Mouse (Mus musculus): ENCODE data around the gene Grin2b.

The Grin2b gene

GRCm38 (mm10) chr6:136105221-136105620 lies 68.1 kb downstream of the Grin2b start:
- no peak for DNase-seq (ENCODE audit: low read depth in 2 of 2, low spot score in 2 of 2)

GRCm38 (mm10) chr6:136100241-136100640 lies 73.1 kb downstream of the Grin2b start:
- DNase-seq (ENCODE audit: low read depth in 2 of 2, low spot score in 2 of 2): no peak

GRCm38 (mm10) chr6:136096269-136096668 lies 77.0 kb downstream of the Grin2b start:
- DNase-seq (ENCODE audit: low read depth in 2 of 2, low spot score in 2 of 2): no peak

GRCm38 (mm10) chr6:136079991-136080734 lies 93.1 kb downstream of the Grin2b start:
- no peak for DNase-seq (ENCODE audit: low read depth in 2 of 2, low spot score in 2 of 2)

- DNase-seq (ENCODE audit: low read depth in 2 of 2, low spot score in 2 of 2): no peak
Measured at GRCm38 (mm10) chr6:136072326-136073054, 100.8 kb downstream of the Grin2b start.

GRCm38 (mm10) chr6:136070101-136070500 lies 103.2 kb downstream of the Grin2b start:
- DNase-seq (ENCODE audit: low read depth in 2 of 2, low spot score in 2 of 2): no peak

DNA sequence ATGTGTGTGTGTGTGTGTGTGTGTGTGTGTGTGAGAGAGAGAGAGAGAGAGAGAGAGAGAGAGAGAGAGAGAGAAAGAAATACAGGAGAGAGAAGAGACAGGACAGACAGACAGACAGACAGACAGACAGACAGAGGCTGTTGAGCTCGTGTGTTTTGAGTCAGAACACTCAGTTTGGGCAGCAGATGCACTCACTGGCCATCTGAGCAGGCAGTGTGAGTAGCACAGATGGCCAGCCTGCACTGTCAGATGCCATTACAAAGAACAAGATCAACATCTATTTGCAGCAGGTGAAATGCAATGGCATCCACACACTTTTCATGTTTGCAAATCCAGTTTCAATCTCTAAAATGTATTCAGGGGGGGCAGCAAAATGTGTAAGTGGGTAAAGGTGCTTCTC lies 120.0 kb downstream of the Grin2b start:
- DNase-seq (ENCODE audit: low read depth in 2 of 2, low spot score in 2 of 2): no peak

GRCm38 (mm10) chr6:136050346-136050745 lies 123.0 kb downstream of the Grin2b start:
- no peak for DNase-seq (ENCODE audit: low read depth in 2 of 2, low spot score in 2 of 2)

DNA sequence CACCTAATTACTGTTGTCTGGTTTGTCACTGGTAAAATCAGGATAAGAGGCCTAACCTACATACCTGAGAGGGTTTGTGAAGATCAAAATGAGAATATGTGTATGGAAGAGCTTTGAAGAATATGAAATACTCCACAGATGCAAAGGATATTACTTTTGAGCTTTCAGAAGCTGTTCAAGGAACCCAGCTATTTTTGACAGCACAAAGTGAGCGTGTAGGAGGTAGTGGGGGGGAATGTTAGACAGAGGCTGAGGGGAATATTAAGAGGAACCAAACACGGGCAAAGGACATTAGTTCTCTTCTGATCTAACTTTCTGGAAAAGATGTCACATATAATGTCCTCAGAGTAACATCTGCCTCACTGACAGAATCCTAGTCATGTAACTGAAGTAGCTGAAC lies 125.2 kb downstream of the Grin2b start:
- DNase-seq (ENCODE audit: low read depth in 2 of 2, low spot score in 2 of 2): no peak

- DNase-seq (ENCODE audit: low read depth in 2 of 2, low spot score in 2 of 2): no peak
Measured at GRCm38 (mm10) chr6:136046091-136046490, 127.2 kb downstream of the Grin2b start.

GRCm38 (mm10) chr6:136044461-136044860 lies 128.8 kb downstream of the Grin2b start:
- DNase-seq (ENCODE audit: low read depth in 2 of 2, low spot score in 2 of 2): no peak

- no peak for DNase-seq (ENCODE audit: low read depth in 2 of 2, low spot score in 2 of 2)
Measured at GRCm38 (mm10) chr6:136042375-136042774, 130.9 kb downstream of the Grin2b start.

GRCm38 (mm10) chr6:136041821-136042220 lies 131.5 kb downstream of the Grin2b start:
- no peak for DNase-seq (ENCODE audit: low read depth in 2 of 2, low spot score in 2 of 2)

GRCm38 (mm10) chr6:136040931-136041330 lies 132.4 kb downstream of the Grin2b start:
- DNase-seq (ENCODE audit: low read depth in 2 of 2, low spot score in 2 of 2): no peak

DNA sequence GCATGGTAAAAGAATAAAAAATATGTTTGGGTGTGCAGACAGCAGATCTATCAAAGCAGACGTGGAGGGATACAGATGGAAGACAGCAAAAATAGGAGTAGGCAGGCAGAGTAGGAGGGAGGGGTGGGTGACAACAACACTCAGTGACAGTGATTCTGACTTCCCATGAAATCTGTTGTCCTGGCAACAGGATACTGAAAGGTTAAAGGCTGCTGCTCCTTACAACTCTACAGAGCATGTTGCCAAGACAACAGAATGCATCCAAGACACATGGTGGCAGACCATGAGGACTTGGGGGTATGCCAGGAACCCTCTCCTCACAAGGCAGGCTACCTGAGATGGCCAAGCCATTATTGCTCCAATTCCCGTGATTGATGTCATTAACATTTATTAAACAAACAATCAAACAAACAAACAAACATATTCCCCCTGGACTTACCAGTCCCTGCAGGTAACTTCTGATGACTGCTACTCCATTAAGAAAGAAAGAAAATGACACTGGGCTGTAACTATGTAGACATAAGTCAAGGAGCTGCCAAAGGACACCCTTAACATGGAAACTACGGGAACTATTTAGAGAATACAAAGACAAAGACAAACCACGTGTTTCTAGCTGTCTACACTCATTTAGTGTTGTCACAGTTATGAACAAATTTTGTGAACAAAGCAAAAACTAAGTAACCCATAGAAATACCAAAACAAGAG lies 143.9 kb downstream of the Grin2b start:
- no peak for DNase-seq (ENCODE audit: low read depth in 2 of 2, low spot score in 2 of 2)

DNA sequence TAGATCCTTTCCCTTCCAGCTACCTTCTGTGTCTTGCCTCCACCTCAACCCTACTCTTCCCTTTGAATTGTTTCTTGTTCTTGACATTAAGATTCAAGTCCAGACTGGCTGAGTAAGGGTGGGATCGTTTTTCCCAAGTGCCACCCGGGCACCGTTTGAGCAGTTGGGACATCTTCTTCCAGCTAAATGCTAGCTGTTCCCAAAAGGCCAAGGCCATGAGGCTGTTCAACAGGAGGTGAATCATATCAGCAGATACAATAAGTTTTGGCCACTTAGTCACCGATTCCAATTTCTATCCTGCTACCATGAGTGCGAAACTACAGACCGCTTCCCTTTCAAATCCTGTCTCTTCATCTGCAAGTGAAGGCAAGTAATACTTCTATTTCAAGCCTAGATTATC lies 146.4 kb downstream of the Grin2b start:
- no peak for DNase-seq (ENCODE audit: low read depth in 2 of 2, low spot score in 2 of 2)

- DNase-seq (ENCODE audit: low read depth in 2 of 2, low spot score in 2 of 2): no peak
Measured at GRCm38 (mm10) chr6:136025801-136026200, 147.5 kb downstream of the Grin2b start.

DNA sequence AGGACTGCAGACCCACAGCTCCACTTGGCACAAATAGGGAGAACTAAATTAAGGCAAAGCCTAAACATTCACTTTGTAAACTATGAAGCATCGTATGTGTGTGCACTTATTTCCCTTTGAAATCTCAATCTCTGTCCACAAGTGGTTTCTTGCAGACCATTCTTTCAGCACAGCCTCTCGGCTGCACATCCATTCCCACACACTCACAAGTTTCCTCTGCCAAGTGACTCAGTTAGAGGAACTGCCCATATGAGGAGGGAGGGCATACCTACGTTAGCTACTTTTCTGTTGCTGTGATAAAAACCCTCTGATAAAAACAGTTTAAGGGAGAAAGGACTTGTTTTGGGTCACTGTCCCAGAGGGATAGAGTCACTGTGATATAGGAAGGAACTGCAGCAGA lies 152.9 kb downstream of the Grin2b start:
- no peak for DNase-seq (ENCODE audit: low read depth in 2 of 2, low spot score in 2 of 2)

DNA sequence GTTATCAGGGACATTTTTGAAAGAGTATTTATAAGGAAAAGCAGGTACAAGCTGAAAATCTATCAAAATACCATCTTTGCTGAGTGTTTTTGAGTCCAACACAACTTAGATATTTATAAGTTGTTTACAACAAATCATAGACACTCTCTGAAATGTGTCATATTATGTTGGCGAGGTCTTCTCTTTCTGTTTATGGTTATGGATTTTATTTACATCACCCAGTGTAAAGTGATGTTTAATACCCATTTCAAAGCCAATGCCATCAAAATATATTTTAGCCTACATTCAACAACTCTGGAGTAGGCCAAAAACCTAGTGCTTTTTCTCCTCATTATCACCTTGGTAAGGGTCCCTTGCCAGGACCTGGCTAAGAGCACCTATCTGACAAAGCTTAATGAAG lies 154.3 kb downstream of the Grin2b start:
- no peak for DNase-seq (ENCODE audit: low read depth in 2 of 2, low spot score in 2 of 2)

DNA sequence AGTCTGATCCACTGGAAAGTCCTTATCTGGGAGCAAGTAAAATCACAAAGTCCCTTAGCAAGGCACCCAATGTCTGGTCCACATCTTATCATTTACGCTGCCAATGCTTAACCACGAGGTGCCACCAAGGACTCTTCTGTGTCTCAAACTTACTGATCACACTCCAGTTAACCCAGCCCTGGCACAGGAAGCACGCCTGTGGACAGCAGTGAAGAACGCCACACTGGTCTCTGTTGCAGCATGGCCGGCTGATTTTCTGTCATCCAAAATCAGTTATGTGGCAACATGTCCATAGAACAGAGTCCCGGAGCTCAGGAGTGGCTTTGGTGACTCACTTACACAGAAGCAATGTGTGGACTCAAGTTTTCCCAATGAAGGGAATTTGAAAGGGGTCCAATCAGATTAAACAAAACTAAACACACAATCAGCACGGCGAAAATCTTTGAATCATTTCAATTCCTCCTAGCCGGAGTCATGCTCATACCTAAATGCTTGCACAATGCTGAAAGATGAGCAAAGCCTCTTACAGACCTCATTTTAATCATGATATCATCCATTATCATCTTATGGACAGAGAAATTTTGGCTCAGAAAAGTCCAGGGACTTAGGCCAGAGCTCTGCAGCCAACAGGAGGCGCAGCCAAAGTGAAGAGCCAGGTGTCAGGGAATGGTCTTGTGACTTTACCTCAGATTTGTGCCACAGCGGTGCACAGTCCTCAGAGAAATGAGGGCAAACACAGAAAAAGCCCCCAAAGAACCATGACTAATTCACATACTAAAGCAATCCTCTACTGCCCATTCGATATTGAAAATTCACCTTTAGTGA lies 159.5 kb downstream of the Grin2b start:
- DNase-seq (ENCODE audit: low read depth in 2 of 2, low spot score in 2 of 2): no peak

- DNase-seq (ENCODE audit: low read depth in 2 of 2, low spot score in 2 of 2): no peak
Measured at GRCm38 (mm10) chr6:136011533-136011932, 161.8 kb downstream of the Grin2b start.

All from CD8-positive naive resting alpha-beta T cell, adult 2 months (primary cell).